Mouse (Mus musculus) heart, embryonic 16.5 days (tissue): ENCODE measurements around the gene Efna1. TPM values are rescaled to one million over a fixed set of nuclear protein-coding genes. Genes with fewer than 3 reads are reported as not detected.

Source experiments
- ATAC-seq: fragments of 200-750 bp; cut with Nextera tagmentation; replicated peaks from 2 replicates; pipeline ENCODE4 v1.8.0; 2017; ENCODE audit warnings: moderate number of reproducible peaks; ENCODE audit not compliant: insufficient read depth, low FRiP score; ENCODE audit errors: extremely low read depth
- H3K27ac ChIP-seq: fragments of 300-500 bp; sonication (generic); 2 replicates; pipeline ENCODE4 v1.5.1; 2014; ENCODE audit warnings: mild to moderate bottlenecking, low read length, control low read depth, moderate library complexity
- H3K27me3 ChIP-seq: fragments of 300-500 bp; sonication (generic); 2 replicates; pipeline ENCODE4 v1.6.1; 2014; ENCODE audit warnings: low read length, mixed read lengths; ENCODE audit not compliant: control insufficient read depth, insufficient read depth
- H3K36me3 ChIP-seq: fragments of 300-500 bp; sonication (generic); 2 replicates; pipeline ENCODE4 v1.6.1; 2014; ENCODE audit not compliant: control insufficient read depth, insufficient read depth
- H3K4me1 ChIP-seq: fragments of 300-500 bp; sonication (generic); 2 replicates; pipeline ENCODE4 v1.6.1; 2014; ENCODE audit warnings: low read length, mixed read lengths; ENCODE audit not compliant: control insufficient read depth, insufficient read depth
- H3K4me2 ChIP-seq: fragments of 300-500 bp; sonication (generic); 2 replicates; pipeline ENCODE4 v1.6.1; 2014; ENCODE audit warnings: low read depth, mild to moderate bottlenecking, control low read depth, low read length
- H3K4me3 ChIP-seq: fragments of 300-500 bp; sonication (generic); 2 replicates; pipeline ENCODE4 v1.5.1; 2014; ENCODE audit warnings: mild to moderate bottlenecking, control low read depth, low read length
- H3K9ac ChIP-seq: fragments of 300-500 bp; sonication (generic); 2 replicates; pipeline ENCODE4 v1.6.1; 2014; ENCODE audit warnings: low read length, control low read depth
- H3K9me3 ChIP-seq: fragments of 300-500 bp; sonication (generic); replicated peaks from 2 replicates; pipeline ENCODE4 v1.6.1; 2016; ENCODE audit warnings: low read length; ENCODE audit not compliant: control insufficient read depth
- WGBS: fragments of 180-500 bp; shearing (Covaris S2); extraction: QIAGEN DNeasy Blood & Tissue Kit; methylation state at CpG from one replicate; pipeline ENCODE4 v1.1.7; 2014; 5-methylcytosine and 5-hydroxymethylcytosine counted together
- polyA plus RNA-seq: library from polyadenylated mRNA; unstranded; fragments of >200 nt; fragmentation: Nextera tagmentation; extraction: Ambion mirVana; gene quantifications from 2 replicates; pipeline ENCODE4 v1.2.1, GENCODE M21; 2015

Gene Efna1
- polyA plus RNA-seq, 1 experiment from 2014 or later = 34.4 TPM

GRCm38 (mm10) chr3:89259076-89259475 is 21.9 kb downstream of the Efna1 start, which contains the start of gene Dpm3:
Gene Dpm3 (plus strand): TSS chr3:89259358.
- H3K4me3 ChIP-seq = no peak within 1 kb of the TSS
- no peaks in the 10 kb centered on the region for H3K9me3 ChIP-seq
- no peak within 1 kb of the TSS for H3K27ac ChIP-seq
- WGBS = 54% methylated on average over 7 of the region's 7 CpGs
- H3K36me3 ChIP-seq = no peaks in the 10 kb centered on the region
- no peaks in the 10 kb centered on the region for H3K4me1 ChIP-seq
- ATAC-seq = no peak
- no peaks in the 10 kb centered on the region for H3K27me3 ChIP-seq
- H3K9ac ChIP-seq = no peak within 1 kb of the TSS
- no peak within 1 kb of the TSS for H3K4me2 ChIP-seq

DNA sequence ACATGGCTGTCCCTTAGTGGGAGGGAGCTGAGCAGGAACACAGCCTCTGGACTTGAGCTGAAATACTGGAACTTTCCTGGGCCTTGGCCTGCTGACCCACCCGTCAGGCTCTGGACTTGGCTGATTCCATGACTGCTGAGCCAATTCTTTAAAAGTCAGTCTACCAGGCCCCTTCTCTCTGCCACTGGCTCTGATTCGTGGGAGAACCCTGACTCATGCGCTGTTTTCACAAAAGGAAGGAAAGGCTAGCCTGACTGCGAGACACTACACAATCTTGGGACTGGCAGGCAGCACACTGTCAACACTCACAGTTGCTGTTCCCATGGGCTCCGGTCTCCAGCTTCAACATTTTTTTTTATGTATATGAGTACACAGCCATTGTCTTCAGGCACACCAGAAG is 24.8 kb downstream of the Efna1 start:
- Histone ChIP-seq H3K36me3 (no peaks in the 10 kb centered on the region), H3K9ac (no peak overlapping the region), H3K4me2 (no peak overlapping the region), H3K4me3 (no peak overlapping the region), H3K9me3 (no peaks in the 10 kb centered on the region), H3K4me1 (peaks cover 7% of the 10 kb centered on the region; the same call in 1 of the 2 replicates), H3K27ac (no peak overlapping the region), H3K27me3 (no peaks in the 10 kb centered on the region)
- 48% methylated on average over 5 of the region's 5 CpGs for WGBS
- no peak; the same call in 1 of the 2 replicates for ATAC-seq

GRCm38 (mm10) chr3:89254994-89255393 is 25.9 kb downstream of the Efna1 start:
- Histone ChIP-seq H3K4me1 (peaks cover 15% of the 10 kb centered on the region; the same call in 1 of the 2 replicates), H3K4me3 (no peak overlapping the region), H3K27ac (no peak overlapping the region), H3K27me3 (no peaks in the 10 kb centered on the region), H3K9ac (no peak overlapping the region), H3K9me3 (no peaks in the 10 kb centered on the region), H3K36me3 (no peaks in the 10 kb centered on the region), H3K4me2 (no peak overlapping the region)
- ATAC-seq = no peak
- WGBS = 86% methylated on average over 5 of the region's 5 CpGs

- WGBS = 10% methylated on average over 17 of the region's 17 CpGs
- peaks cover 8% of the 10 kb centered on the region; the same call in 1 of the 2 replicates for H3K36me3 ChIP-seq
- H3K4me1 ChIP-seq = peaks cover 23% of the 10 kb centered on the region
- no peaks in the 10 kb centered on the region for H3K9me3 ChIP-seq
- peak overlapping the region; percentile 50 for H3K4me2 ChIP-seq
- peak overlapping the region; percentile 53; the same call in 1 of the 2 replicates for H3K27ac ChIP-seq
- peak; percentile 61 for ATAC-seq
- peak overlapping the region; percentile 2; the same call in 1 of the 2 replicates for H3K9ac ChIP-seq
- H3K4me3 ChIP-seq = no peak overlapping the region; the same call in 1 of the 2 replicates
- no peaks in the 10 kb centered on the region for H3K27me3 ChIP-seq
These were observed 29.5 kb downstream of the Efna1 start for GRCm38 (mm10) chr3:89251365-89251895.

DNA sequence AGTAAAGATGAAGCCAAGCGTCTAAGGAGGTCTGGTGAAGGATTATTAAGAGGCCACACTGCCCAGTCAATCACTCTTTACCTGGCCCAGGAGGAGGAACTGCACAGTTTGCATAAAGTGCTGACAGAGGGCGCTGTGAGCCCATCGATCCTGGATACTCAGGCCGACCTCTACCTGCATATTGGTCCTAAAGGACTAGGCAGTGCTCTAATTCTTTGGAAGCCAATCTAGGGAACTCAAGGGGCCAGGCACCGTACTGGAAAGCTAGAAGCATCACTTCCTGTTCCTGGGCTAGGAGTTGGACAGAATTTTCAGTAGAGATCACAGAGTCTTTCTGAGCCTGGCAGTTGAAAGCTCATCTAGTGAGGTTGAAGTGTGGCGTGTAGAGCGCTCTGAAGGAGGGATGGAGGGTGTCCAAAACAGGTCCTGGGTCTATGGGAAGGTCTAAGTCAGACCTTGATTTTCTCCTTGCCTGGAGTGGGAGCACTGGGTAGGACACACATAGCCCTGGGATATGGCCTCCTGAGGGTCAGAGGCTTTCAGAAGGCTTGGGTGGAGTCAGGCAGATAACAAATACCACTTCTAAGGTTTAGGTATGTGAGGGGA is 30.4 kb downstream of the Efna1 start:
- WGBS = 18% methylated on average over 7 of the region's 7 CpGs
- Histone ChIP-seq H3K4me1 (peaks cover 29% of the 10 kb centered on the region), H3K4me2 (no peak overlapping the region), H3K9me3 (no peaks in the 10 kb centered on the region), H3K9ac (no peak overlapping the region), H3K36me3 (peaks cover 8% of the 10 kb centered on the region; the same call in 1 of the 2 replicates), H3K27me3 (no peaks in the 10 kb centered on the region), H3K4me3 (no peak overlapping the region), H3K27ac (peak overlapping the region; percentile 49; the same call in 1 of the 2 replicates)
- ATAC-seq = no peak

GRCm38 (mm10) chr3:89247466-89247865 is 33.5 kb downstream of the Efna1 start:
- peaks cover 8% of the 10 kb centered on the region; the same call in 1 of the 2 replicates for H3K36me3 ChIP-seq
- 83% methylated on average over 4 of the region's 4 CpGs for WGBS
- no peak overlapping the region for H3K27ac ChIP-seq
- H3K27me3 ChIP-seq = peaks cover 11% of the 10 kb centered on the region
- H3K4me1 ChIP-seq = peaks cover 36% of the 10 kb centered on the region
- H3K4me3 ChIP-seq = peak overlapping the region; percentile 87
- H3K9ac ChIP-seq = peak overlapping the region; percentile 83; the same call in 1 of the 2 replicates
- ATAC-seq = no peak
- H3K4me2 ChIP-seq = peak overlapping the region; percentile 84
- no peaks in the 10 kb centered on the region for H3K9me3 ChIP-seq

DNA sequence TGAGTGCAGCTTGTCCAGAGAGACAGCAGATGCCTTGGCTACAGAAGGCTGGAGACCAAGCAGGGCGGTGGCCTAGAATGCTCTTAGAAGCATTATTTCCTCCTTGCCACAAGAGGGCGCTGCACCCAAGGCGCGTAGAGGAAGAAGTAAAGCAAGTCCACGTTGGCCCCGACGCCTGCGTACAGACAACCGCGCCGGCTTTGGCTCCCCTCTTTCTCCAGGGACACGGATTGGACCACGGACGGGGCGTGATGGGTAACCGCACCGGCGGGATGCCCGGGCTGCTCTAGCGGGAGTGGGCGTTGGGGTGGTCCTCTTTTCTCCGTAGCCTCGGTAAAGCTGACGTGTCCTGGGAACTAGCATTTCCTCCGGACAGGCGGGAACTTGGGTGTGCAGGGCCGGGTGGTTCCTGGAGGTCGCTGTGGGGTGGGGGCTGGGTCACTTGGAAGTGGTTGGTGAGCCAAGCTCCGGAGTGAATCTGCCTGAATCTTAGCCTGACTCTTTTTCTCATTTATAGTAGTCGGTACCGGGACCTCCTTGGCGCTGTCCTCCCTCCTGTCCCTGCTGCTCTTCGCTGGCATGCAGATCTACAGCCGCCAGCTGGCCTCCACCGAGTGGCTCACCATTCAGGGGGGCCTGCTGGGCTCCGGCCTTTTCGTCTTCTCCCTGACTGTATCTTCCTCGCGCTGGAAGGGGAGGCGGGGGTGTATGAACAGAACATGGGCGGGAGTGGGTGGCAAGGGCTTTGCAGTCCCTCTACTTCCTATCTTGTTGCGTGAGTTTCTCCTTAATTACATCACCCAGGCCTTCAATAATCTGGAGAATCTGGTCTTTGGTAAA is 34.5 kb downstream of the Efna1 start, which contains the start of gene Trim46:
TSS of gene Trim46 (minus strand) at position 49 of the 840 bp plus-strand sequence.
- WGBS = under 1% methylated on average over 40 of the region's 42 CpGs
- Histone ChIP-seq H3K4me2 (peak within 1 kb of the TSS; percentile 84), H3K27ac (peak within 1 kb of the TSS; percentile 72), H3K9me3 (no peaks in the 10 kb centered on the region), H3K36me3 (peaks cover 8% of the 10 kb centered on the region; the same call in 1 of the 2 replicates), H3K27me3 (peaks cover 11% of the 10 kb centered on the region), H3K4me3 (peak within 1 kb of the TSS; percentile 87), H3K9ac (peak within 1 kb of the TSS; percentile 83), H3K4me1 (peaks cover 32% of the 10 kb centered on the region)
- peak; percentile 71 for ATAC-seq

GRCm38 (mm10) chr3:89245688-89246171 is 35.2 kb downstream of the Efna1 start, which contains the start of gene Krtcap2:
Gene Krtcap2 (plus strand): TSS chr3:89245966.
- Histone ChIP-seq H3K9me3 (no peaks in the 10 kb centered on the region), H3K36me3 (peaks cover 8% of the 10 kb centered on the region; the same call in 1 of the 2 replicates), H3K4me2 (peak within 1 kb of the TSS; percentile 84), H3K27ac (peak within 1 kb of the TSS; percentile 72), H3K9ac (peak within 1 kb of the TSS; percentile 83), H3K4me3 (peak within 1 kb of the TSS; percentile 87), H3K27me3 (peaks cover 11% of the 10 kb centered on the region), H3K4me1 (peaks cover 24% of the 10 kb centered on the region)
- 4% methylated on average over 20 of the region's 20 CpGs for WGBS
- no peak for ATAC-seq
